Mouse (Mus musculus) ES-E14 (cell line): ENCODE data around the gene Zg16. TPM values are rescaled to one million over a fixed set of nuclear protein-coding genes. Genes with fewer than 3 reads are reported as not detected.

Source experiments
- DNase-seq: peaks from one replicate; pipeline ENCODE4 v3.0.0-alpha.2; 2013; ENCODE audit warnings: low read depth, low spot score
- H3K27ac ChIP-seq: 2 replicates; pipeline ENCODE4 v1.5.1; 2012; ENCODE audit warnings: low read depth, mild to moderate bottlenecking, low read length, moderate library complexity, mixed read lengths; ENCODE audit not compliant: poor library complexity, insufficient read depth, severe bottlenecking
- H3K36me3 ChIP-seq: 2 replicates; pipeline ENCODE4 v1.6.1; 2012; ENCODE audit warnings: mild to moderate bottlenecking, low read length, moderate library complexity, mixed read lengths; ENCODE audit not compliant: control insufficient read depth, poor library complexity, insufficient read depth, severe bottlenecking
- H3K4me1 ChIP-seq, 2 experiments: fragments of 150-350 bp in 1 of 2; sonication (generic) in 1 of 2; 2 replicates each; pipeline ENCODE4 v1.6.1; 2012; ENCODE audit warnings: low read length in 2 of 2, mild to moderate bottlenecking in 1 of 2, mixed read lengths in 1 of 2; ENCODE audit not compliant: control insufficient read depth in 2 of 2, insufficient read depth in 2 of 2, poor library complexity in 1 of 2
- H3K4me3 ChIP-seq, 2 experiments: fragments of 150-350 bp in 1 of 2; sonication (generic) in 1 of 2; 2 replicates each; pipeline ENCODE4 v1.5.1; 2012; ENCODE audit warnings: low read length in 2 of 2, low read depth in 1 of 2, mild to moderate bottlenecking in 1 of 2, mixed read lengths in 1 of 2; ENCODE audit not compliant: insufficient read depth in 1 of 2, poor library complexity in 1 of 2, severe bottlenecking in 1 of 2
- H3K9ac ChIP-seq: 2 replicates; pipeline ENCODE4 v1.6.1; 2012; ENCODE audit warnings: low read depth, mild to moderate bottlenecking, low read length, mixed read lengths; ENCODE audit not compliant: poor library complexity, insufficient read depth, severe bottlenecking
- H3K9me3 ChIP-seq: fragments of 150-350 bp; sonication (generic); 2 replicates; pipeline ENCODE4 v1.6.1; 2012; ENCODE audit warnings: low read depth, mild to moderate bottlenecking, low read length; ENCODE audit not compliant: control insufficient read depth, insufficient read depth
- CHD2 ChIP-seq: IDR thresholded peaks from 2 replicates; pipeline ENCODE4 v1.6.1; 2014; ENCODE audit warnings: mild to moderate bottlenecking, low read depth, low read length, inconsistent platforms
- HCFC1 ChIP-seq: IDR thresholded peaks from 2 replicates; pipeline ENCODE4 v1.6.1; 2012; ENCODE audit warnings: low read length, inconsistent platforms, borderline replicate concordance; ENCODE audit not compliant: insufficient read depth
- MAFK ChIP-seq: IDR thresholded peaks from 2 replicates; pipeline ENCODE4 v1.6.1; 2014; ENCODE audit warnings: mild to moderate bottlenecking, low read depth, low read length, inconsistent platforms; ENCODE audit not compliant: insufficient read depth
- ZC3H11A ChIP-seq: IDR thresholded peaks from 2 replicates; pipeline ENCODE4 v1.6.1; 2012; ENCODE audit warnings: low read depth, mild to moderate bottlenecking, inconsistent platforms, low read length, borderline replicate concordance
- ZNF384 ChIP-seq: IDR thresholded peaks from 2 replicates; pipeline ENCODE4 v1.6.1; 2012; ENCODE audit warnings: low read depth, low read length, inconsistent platforms
- in situ Hi-C, 2 experiments: fragments of 600-800 bp; cut with MboI; formaldehyde crosslinking; loops; one replicate each; pipeline ENCODE4 v1.15.1; 2025; ENCODE audit warnings: low sequenced_read_pairs in 2 of 2, inconsistent platforms in 1 of 2; ENCODE audit not compliant: unreplicated experiment in 2 of 2
- total RNA-seq: library from RNA; depleted of rRNA; stranded (reverse); fragments of 300-350 nt; gene quantifications from 2 replicates; pipeline ENCODE4 v1.2.3, GENCODE M21; 2012

The Zg16 gene
- total RNA-seq, 1 experiment = not detected

DNA sequence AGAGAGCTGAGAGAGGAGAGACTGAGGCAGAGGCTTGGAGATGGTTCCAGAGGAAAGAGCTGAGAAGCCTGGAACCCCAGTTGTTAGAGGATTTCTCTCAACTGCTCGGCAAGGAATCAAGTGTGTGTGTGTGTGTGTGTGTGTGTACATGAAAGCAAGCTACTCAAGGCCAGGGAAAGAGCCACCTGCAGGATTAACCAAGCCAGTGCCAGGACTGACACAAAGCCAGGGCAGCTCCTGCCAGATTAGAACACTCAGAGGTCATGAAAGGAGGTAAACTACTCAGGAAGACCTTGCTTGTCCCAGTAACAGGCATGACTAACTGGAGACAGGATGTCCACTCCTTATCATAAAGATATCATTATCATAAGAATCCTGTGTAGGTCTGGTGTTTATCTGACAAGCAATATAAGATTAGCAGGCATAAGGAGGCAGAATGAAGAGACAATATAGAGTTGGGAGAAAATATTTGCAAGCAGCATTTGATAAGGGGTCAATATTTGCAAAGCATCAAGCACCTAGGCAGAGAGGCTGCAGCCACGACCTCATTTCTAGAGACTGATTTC, 14.4 kb upstream of the Zg16 start:
- no peak overlapping the region for H3K27ac ChIP-seq
- in situ Hi-C loops = loop anchor here in 1 of 2 experiments (10.0 kb wide), 1 partner anchor 267 kb away; the partner anchor contains the start of gene 4930451I11Rik
- DNase-seq = no peak

DNA sequence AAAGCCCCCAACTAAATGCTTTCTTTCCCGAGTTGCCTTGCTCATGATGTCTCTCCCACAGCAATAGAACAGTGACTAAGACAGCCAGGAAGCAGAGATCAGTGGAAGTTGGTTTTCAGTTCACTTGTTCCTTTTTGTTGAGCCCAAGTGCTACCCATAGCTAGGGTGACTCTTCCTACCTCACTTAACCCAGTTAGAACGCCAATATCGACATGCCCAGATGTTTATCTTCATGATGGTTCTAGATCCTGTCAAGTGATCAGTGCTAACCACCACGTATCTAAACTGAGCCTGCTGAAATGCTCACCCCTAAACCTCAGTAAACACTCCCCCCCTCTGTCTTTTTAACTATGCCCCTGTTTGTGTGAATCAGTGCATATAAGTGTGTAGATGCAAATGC, 12.4 kb upstream of the Zg16 start:
- Histone ChIP-seq H3K4me1 (peaks cover 3 to 11% of the 10 kb centered on the region in 2 experiments; a peak in 2 of 4 replicates), H3K27ac (no peak overlapping the region), H3K9me3 (no peaks in the 10 kb centered on the region), H3K9ac (no peak overlapping the region), H3K4me3 (no peak overlapping the region), H3K36me3 (no peaks in the 10 kb centered on the region)
- in situ Hi-C loops = no loop called here
- DNase-seq = no peak
- no peak for TF ChIP-seq CHD2
- TF ChIP-seq MAFK = no peak
- TF ChIP-seq ZNF384 = no peak
- no peak for TF ChIP-seq ZC3H11A
- no peak for TF ChIP-seq HCFC1

More for the DNA sequence above, 14.4 kb upstream of the Zg16 start:
- TF ChIP-seq HCFC1 (no peak), ZNF384 (no peak), CHD2 (no peak), MAFK (no peak), ZC3H11A (no peak)
- H3K4me3 ChIP-seq = no peak overlapping the region
- no peaks in the 10 kb centered on the region for H3K9me3 ChIP-seq
- peaks cover 3 to 12% of the 10 kb centered on the region in 2 experiments; a peak in 2 of 4 replicates for H3K4me1 ChIP-seq
- no peaks in the 10 kb centered on the region for H3K36me3 ChIP-seq
- H3K9ac ChIP-seq = no peak overlapping the region

DNA sequence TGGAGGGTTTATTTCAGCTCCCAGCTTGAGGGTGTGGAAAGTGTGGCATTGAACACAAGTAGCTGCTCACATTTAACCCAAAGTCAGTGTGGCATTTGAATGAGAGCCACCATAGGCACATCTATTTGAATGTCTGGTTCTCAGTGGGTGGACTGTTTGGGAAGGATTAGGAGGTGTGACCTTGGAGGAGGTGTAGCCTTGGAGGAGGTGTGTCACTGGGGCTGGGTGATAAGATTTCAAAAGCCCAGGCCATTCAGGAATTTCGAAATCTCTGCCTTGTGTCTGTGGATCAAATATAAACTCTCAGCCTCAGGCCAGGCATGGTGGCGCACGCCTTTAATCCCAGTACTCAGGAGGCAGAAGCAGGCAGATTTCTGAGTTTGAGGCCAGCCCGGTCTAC, 11.8 kb upstream of the Zg16 start:
- Histone ChIP-seq H3K4me1 (peaks cover 3 to 7% of the 10 kb centered on the region in 2 experiments; a peak in 2 of 4 replicates), H3K9ac (no peak overlapping the region), H3K27ac (no peak overlapping the region), H3K4me3 (no peak overlapping the region), H3K36me3 (no peaks in the 10 kb centered on the region), H3K9me3 (no peaks in the 10 kb centered on the region)
- no peak for DNase-seq
- in situ Hi-C loops = no loop called here
- TF ChIP-seq MAFK = no peak
- TF ChIP-seq ZC3H11A = no peak
- TF ChIP-seq ZNF384 = no peak
- TF ChIP-seq HCFC1 = no peak
- no peak for TF ChIP-seq CHD2

DNA sequence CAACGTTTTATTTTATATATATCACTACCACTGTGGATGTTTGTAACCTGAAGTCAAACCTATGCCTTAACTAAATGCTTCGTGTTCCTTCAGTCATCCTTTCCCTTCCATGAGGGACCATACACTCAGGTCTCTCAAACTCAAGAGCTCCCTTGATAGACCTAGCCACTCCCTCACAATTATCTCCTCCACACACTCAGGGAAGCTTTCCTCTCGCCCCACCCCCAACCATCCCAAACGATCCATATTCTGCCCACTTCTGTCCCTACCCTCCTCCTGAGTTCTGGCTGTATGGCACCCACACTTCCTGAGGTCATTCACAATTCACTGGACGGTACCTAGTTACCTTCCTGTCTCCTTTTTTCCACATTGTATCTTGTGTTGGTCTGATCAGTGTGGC, 11.4 kb upstream of the Zg16 start:
- in situ Hi-C loops = no loop called here
- H3K36me3 ChIP-seq = no peaks in the 10 kb centered on the region
- no peak overlapping the region for H3K9ac ChIP-seq
- no peak overlapping the region for H3K4me3 ChIP-seq
- H3K27ac ChIP-seq = no peak overlapping the region
- peaks cover 0 to 5% of the 10 kb centered on the region in 2 experiments; a peak in 1 of 4 replicates for H3K4me1 ChIP-seq
- H3K9me3 ChIP-seq = no peaks in the 10 kb centered on the region
- TF ChIP-seq ZC3H11A = no peak
- no peak for TF ChIP-seq HCFC1
- TF ChIP-seq CHD2 = no peak
- no peak for TF ChIP-seq MAFK
- no peak for TF ChIP-seq ZNF384
- no peak for DNase-seq

DNA sequence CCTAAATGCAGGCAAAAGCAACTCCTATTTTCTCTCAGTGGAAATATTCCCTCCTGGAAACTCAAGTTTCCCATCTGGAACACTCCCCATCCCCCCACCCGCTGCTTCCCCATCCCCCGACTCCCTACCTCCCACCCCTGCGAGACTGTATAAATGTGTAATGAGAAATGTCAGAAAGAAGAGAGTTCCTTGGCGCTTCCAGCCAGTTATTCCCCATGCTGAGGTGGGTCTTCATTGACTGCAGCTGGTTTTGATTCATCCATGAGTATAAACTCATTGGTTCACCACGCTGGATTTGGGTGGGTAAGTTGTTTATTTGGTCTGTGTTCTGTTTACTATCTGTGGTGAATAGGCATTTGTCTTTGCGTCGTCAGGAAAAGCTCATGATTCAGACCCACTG, 9.3 kb upstream of the Zg16 start:
- no peaks in the 10 kb centered on the region for H3K9me3 ChIP-seq
- no peak for DNase-seq
- no peak overlapping the region for H3K4me3 ChIP-seq
- H3K9ac ChIP-seq = no peak overlapping the region
- peaks cover 0 to 7% of the 10 kb centered on the region in 2 experiments; a peak in 1 of 4 replicates for H3K4me1 ChIP-seq
- H3K36me3 ChIP-seq = peaks cover 9% of the 10 kb centered on the region; the same call in 1 of the 2 replicates
- H3K27ac ChIP-seq = no peak overlapping the region
- TF ChIP-seq HCFC1 (no peak), MAFK (no peak), CHD2 (no peak), ZC3H11A (no peak), ZNF384 (no peak)
- in situ Hi-C loops = no loop called here
